Mouse (Mus musculus) small intestine, adult 2 months (tissue): ENCODE data around the gene Mfap4.

Experiments
- CTCF ChIP-seq: fragments of 200-500 bp; IDR thresholded peaks from 2 replicates; pipeline ENCODE4 v1.5.1; 2012; ENCODE audit warnings: low read depth, mild to moderate bottlenecking, control low read depth, inconsistent platforms, low read length, moderate library complexity, mixed read lengths; ENCODE audit not compliant: insufficient replicate concordance, insufficient read length; ENCODE audit errors: extremely low read depth
- POLR2A ChIP-seq: fragments of 200-500 bp; IDR thresholded peaks from 2 replicates; pipeline ENCODE4 v1.6.1; 2012; ENCODE audit warnings: low read depth, mild to moderate bottlenecking, control low read depth, inconsistent platforms, low read length, moderate library complexity

GRCm38 (mm10) chr11:61490944-61491520 is 5.8 kb downstream of the Mfap4 start:
- TF ChIP-seq CTCF (no peak), POLR2A (no peak)
